Mouse (Mus musculus) cerebellum, adult 2 months (tissue): Measurements from ENCODE around the gene Tmem17.

Source experiments
- CTCF ChIP-seq: fragments of 200-500 bp; IDR thresholded peaks from 2 replicates; pipeline ENCODE4 v1.5.1; 2011; ENCODE audit warnings: low read depth, mild to moderate bottlenecking, control low read depth, low read length, moderate library complexity, borderline replicate concordance; ENCODE audit not compliant: insufficient read depth
- POLR2A ChIP-seq: fragments of 200-500 bp; IDR thresholded peaks from 2 replicates; pipeline ENCODE4 v1.6.1; 2011; ENCODE audit warnings: low read length, control low read depth, borderline replicate concordance; ENCODE audit not compliant: insufficient read depth

GRCm38 (mm10) chr11:22499396-22499795 lies 12.5 kb upstream of the Tmem17 start:
- TF ChIP-seq CTCF, result no peak
- TF ChIP-seq POLR2A, result no peak
